Mouse (Mus musculus) liver, embryonic 13.5 days (tissue): ENCODE measurements around the gene Acap1. TPM values are rescaled to one million over a fixed set of nuclear protein-coding genes. Genes with fewer than 3 reads are reported as not detected.

Experiments
- ATAC-seq: fragments of 200-750 bp; cut with Nextera tagmentation; 2 replicates; pipeline ENCODE4 v1.8.0; 2017; ENCODE audit warnings: low read depth, mild to moderate bottlenecking, moderate number of reproducible peaks, moderate library complexity
- DNase-seq: peaks from one replicate; pipeline ENCODE4 v3.0.0; 2022
- H3K27ac ChIP-seq: fragments of 300-500 bp; sonication (generic); 2 replicates; pipeline ENCODE4 v1.5.1; 2015; ENCODE audit warnings: moderate library complexity, mild to moderate bottlenecking, inconsistent platforms
- H3K27me3 ChIP-seq: fragments of 300-500 bp; sonication (generic); 2 replicates; pipeline ENCODE4 v1.6.1; 2015; ENCODE audit warnings: mild to moderate bottlenecking, inconsistent platforms
- H3K36me3 ChIP-seq: fragments of 300-500 bp; sonication (generic); 2 replicates; pipeline ENCODE4 v1.6.1; 2015; ENCODE audit warnings: mild to moderate bottlenecking, inconsistent platforms
- H3K4me1 ChIP-seq: fragments of 300-500 bp; sonication (generic); replicated peaks from 2 replicates; pipeline ENCODE4 v1.6.1; 2015; ENCODE audit warnings: inconsistent platforms
- H3K4me2 ChIP-seq: fragments of 300-500 bp; sonication (generic); 2 replicates; pipeline ENCODE4 v1.6.1; 2015; ENCODE audit warnings: inconsistent platforms, mild to moderate bottlenecking, moderate library complexity
- H3K4me3 ChIP-seq: fragments of 300-500 bp; sonication (generic); replicated peaks from 2 replicates; pipeline ENCODE4 v1.5.1; 2015; ENCODE audit warnings: mild to moderate bottlenecking, inconsistent platforms
- H3K9ac ChIP-seq: fragments of 300-500 bp; sonication (generic); 2 replicates; pipeline ENCODE4 v1.6.1; 2015; ENCODE audit warnings: mild to moderate bottlenecking, inconsistent platforms
- H3K9me3 ChIP-seq: fragments of 300-500 bp; sonication (generic); replicated peaks from 2 replicates; pipeline ENCODE4 v1.6.1; 2016; ENCODE audit warnings: inconsistent platforms
- WGBS: fragments of 180-500 bp; shearing (Covaris S2); methylation state at CpG from one replicate; pipeline ENCODE4 v1.1.7; 2015; ENCODE audit not compliant: insufficient replicate concordance; 5-methylcytosine and 5-hydroxymethylcytosine counted together
- polyA plus RNA-seq: library from polyadenylated mRNA; unstranded; fragments of >200 nt; fragmentation: Nextera tagmentation; extraction: Ambion mirVana; gene quantifications from 2 replicates; pipeline ENCODE4 v1.2.1, GENCODE M21; 2015

Gene Acap1
- polyA plus RNA-seq, 1 experiment from 2014 or later = 4.4 TPM

GRCm38 (mm10) chr11:69901406-69901846 lies 6.1 kb upstream of the Acap1 start:
- H3K9me3 ChIP-seq = no peaks in the 10 kb centered on the region
- DNase-seq (peak; percentile 92), ATAC-seq (peak; percentile 62)
- peak overlapping the region; percentile 94 for H3K9ac ChIP-seq
- H3K27ac ChIP-seq = peak overlapping the region; percentile 98
- H3K4me1 ChIP-seq = peaks cover 44% of the 10 kb centered on the region
- H3K4me2 ChIP-seq = peak overlapping the region; percentile 87
- H3K36me3 ChIP-seq = peaks cover 36% of the 10 kb centered on the region
- peak overlapping the region; percentile 93 for H3K4me3 ChIP-seq
- no peaks in the 10 kb centered on the region; the same call in 1 of the 2 replicates for H3K27me3 ChIP-seq
- WGBS = under 1% methylated on average over 42 of the region's 42 CpGs

- Histone ChIP-seq H3K4me2 (peak within 1 kb of the TSS; percentile 87), H3K27ac (peak within 1 kb of the TSS; percentile 98), H3K4me3 (peak within 1 kb of the TSS; percentile 93), H3K9me3 (no peaks in the 10 kb centered on the region), H3K36me3 (peaks cover 29% of the 10 kb centered on the region), H3K4me1 (peaks cover 47% of the 10 kb centered on the region), H3K9ac (peak within 1 kb of the TSS; percentile 94), H3K27me3 (no peaks in the 10 kb centered on the region; the same call in 1 of the 2 replicates)
- WGBS = under 1% methylated on average over 38 of the region's 38 CpGs
- DNase-seq (peak; percentile 90), ATAC-seq (peak; percentile 89)
Observed at GRCm38 (mm10) chr11:69900471-69901405, 5.4 kb upstream of the Acap1 start, which contains the start of the genes 2810408A11Rik and Neurl4. 2810408A11Rik (minus strand) TSS chr11:69900987. Neurl4 (plus strand) TSS chr11:69901072.

- Histone ChIP-seq H3K9me3 (no peaks in the 10 kb centered on the region), H3K4me3 (peak overlapping the region; percentile 93), H3K27ac (no peak overlapping the region), H3K9ac (peak overlapping the region; percentile 18; the same call in 1 of the 2 replicates), H3K4me1 (peaks cover 56% of the 10 kb centered on the region), H3K4me2 (peak overlapping the region; percentile 87), H3K27me3 (no peaks in the 10 kb centered on the region; the same call in 1 of the 2 replicates), H3K36me3 (peaks cover 20% of the 10 kb centered on the region)
- ATAC-seq (no peak), DNase-seq (no peak)
- WGBS = 49% methylated on average over 4 of the region's 4 CpGs
Observed at GRCm38 (mm10) chr11:69899870-69900269, 4.5 kb upstream of the Acap1 start.

- peaks cover 51% of the 10 kb centered on the region for H3K4me1 ChIP-seq
- peak overlapping the region; percentile 52; the same call in 1 of the 2 replicates for H3K9ac ChIP-seq
- H3K36me3 ChIP-seq = no peaks in the 10 kb centered on the region
- no peak overlapping the region for H3K4me2 ChIP-seq
- WGBS = 21% methylated on average over 5 of the region's 5 CpGs
- H3K27me3 ChIP-seq = no peaks in the 10 kb centered on the region; the same call in 1 of the 2 replicates
- ATAC-seq (no peak), DNase-seq (no peak)
- no peak overlapping the region for H3K27ac ChIP-seq
- no peaks in the 10 kb centered on the region for H3K9me3 ChIP-seq
- no peak overlapping the region for H3K4me3 ChIP-seq
Observed at GRCm38 (mm10) chr11:69894671-69895070, 668 bp downstream of the Acap1 start.

GRCm38 (mm10) chr11:69891482-69891881 lies 3.9 kb downstream of the Acap1 start:
- H3K4me1 ChIP-seq = peaks cover 56% of the 10 kb centered on the region
- H3K27me3 ChIP-seq = no peaks in the 10 kb centered on the region
- ATAC-seq = no peak
- no peak overlapping the region for H3K27ac ChIP-seq
- 40% methylated on average over 4 of the region's 4 CpGs for WGBS
- H3K9me3 ChIP-seq = no peaks in the 10 kb centered on the region
- DNase-seq = no peak
- H3K4me2 ChIP-seq = no peak overlapping the region
- no peak overlapping the region for H3K4me3 ChIP-seq
- H3K9ac ChIP-seq = peak overlapping the region; percentile 17; the same call in 1 of the 2 replicates
- H3K36me3 ChIP-seq = no peaks in the 10 kb centered on the region

GRCm38 (mm10) chr11:69886907-69887635 lies 8.3 kb downstream of the Acap1 start:
- ATAC-seq (peak; percentile 89), DNase-seq (peak; percentile 62)
- H3K9me3 ChIP-seq = no peaks in the 10 kb centered on the region
- peak overlapping the region; percentile 45 for H3K9ac ChIP-seq
- WGBS = 14% methylated on average over 8 of the region's 8 CpGs
- H3K36me3 ChIP-seq = no peaks in the 10 kb centered on the region
- peak overlapping the region; percentile 72 for H3K27ac ChIP-seq
- no peaks in the 10 kb centered on the region for H3K27me3 ChIP-seq
- peak overlapping the region; percentile 41 for H3K4me2 ChIP-seq
- H3K4me3 ChIP-seq = no peak overlapping the region
- H3K4me1 ChIP-seq = peaks cover 66% of the 10 kb centered on the region

- DNase-seq (no peak), ATAC-seq (no peak)
- Histone ChIP-seq H3K9me3 (no peaks in the 10 kb centered on the region), H3K9ac (peak overlapping the region; percentile 20; the same call in 1 of the 2 replicates), H3K4me3 (no peak overlapping the region), H3K4me1 (peaks cover 77% of the 10 kb centered on the region), H3K4me2 (no peak overlapping the region), H3K36me3 (no peaks in the 10 kb centered on the region), H3K27ac (peak overlapping the region; percentile 56), H3K27me3 (0 out of 2 replicates have a peak, but pooled peaks cover 4% of the 10 kb centered on the region)
- WGBS = 78% methylated on average over 8 of the region's 8 CpGs
Observed at GRCm38 (mm10) chr11:69884663-69885062, 10.7 kb downstream of the Acap1 start.

- ATAC-seq = no peak
- H3K4me2 ChIP-seq = no peak overlapping the region
- 0 out of 2 replicates have a peak overlapping the region, but pooled peaks have one; percentile 20 for H3K9ac ChIP-seq
- no peak overlapping the region for H3K4me3 ChIP-seq
- no peaks in the 10 kb centered on the region for H3K9me3 ChIP-seq
- DNase-seq = no peak
- peak overlapping the region; percentile 56 for H3K27ac ChIP-seq
- peaks cover 81% of the 10 kb centered on the region for H3K4me1 ChIP-seq
- no peaks in the 10 kb centered on the region for H3K36me3 ChIP-seq
- WGBS = 70% methylated on average over 9 of the region's 9 CpGs
- 0 out of 2 replicates have a peak, but pooled peaks cover 4% of the 10 kb centered on the region for H3K27me3 ChIP-seq
Observed at GRCm38 (mm10) chr11:69884240-69884639, 11.1 kb downstream of the Acap1 start.

GRCm38 (mm10) chr11:69883527-69884151 lies 11.7 kb downstream of the Acap1 start:
- DNase-seq = no peak
- Histone ChIP-seq H3K36me3 (no peaks in the 10 kb centered on the region), H3K4me2 (no peak overlapping the region), H3K27me3 (0 out of 2 replicates have a peak, but pooled peaks cover 4% of the 10 kb centered on the region), H3K9me3 (no peaks in the 10 kb centered on the region), H3K4me1 (peaks cover 87% of the 10 kb centered on the region), H3K27ac (no peak overlapping the region), H3K4me3 (no peak overlapping the region), H3K9ac (no peak overlapping the region)
- no peak for ATAC-seq
- 79% methylated on average over 8 of the region's 8 CpGs for WGBS

GRCm38 (mm10) chr11:69883066-69883465 lies 12.3 kb downstream of the Acap1 start:
- Histone ChIP-seq H3K9ac (no peak overlapping the region), H3K27me3 (0 out of 2 replicates have a peak, but pooled peaks cover 4% of the 10 kb centered on the region), H3K4me1 (peaks cover 88% of the 10 kb centered on the region), H3K36me3 (no peaks in the 10 kb centered on the region), H3K27ac (no peak overlapping the region), H3K4me2 (no peak overlapping the region), H3K4me3 (no peak overlapping the region), H3K9me3 (no peaks in the 10 kb centered on the region)
- no peak for DNase-seq
- WGBS = 63% methylated on average over 4 of the region's 4 CpGs
- ATAC-seq = no peak
